Mouse (Mus musculus): ENCODE measurements at regions not wholly inside any gene's neighbourhood (a gene's known extent, or its start where the extent isn't known, plus 50 kb on each side); places are given as distances from the start of the nearest gene placed in this dataset.

DNA sequence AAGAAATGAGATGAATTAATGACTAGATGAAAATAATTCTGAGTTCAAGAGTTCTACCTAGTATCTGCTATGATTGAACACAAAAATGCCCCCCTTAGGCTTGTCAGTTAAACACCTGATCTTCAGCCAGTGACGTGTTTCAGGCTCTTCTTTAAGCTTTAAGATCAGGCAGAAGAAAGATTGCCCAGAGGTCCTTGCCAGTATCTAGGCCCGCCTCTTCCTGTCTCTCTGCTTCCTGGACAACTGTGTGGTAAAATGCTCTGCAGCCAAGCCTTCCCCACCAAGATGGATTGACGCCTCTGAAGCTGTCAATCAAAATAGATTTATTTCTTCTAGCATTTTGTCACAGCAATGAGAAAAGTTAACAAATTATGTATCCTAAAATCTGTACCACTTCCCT is 235.7 kb downstream of the 1500009L16Rik start:
- TF ChIP-seq CEBPB (IDR thresholded peaks at IDR 0.05; ENCODE audit: insufficient read depth, poor library complexity, severe bottlenecking) = no peak
- TF ChIP-seq POLR2A (IDR thresholded peaks at IDR 0.05; ENCODE audit: insufficient read length, low read depth) = no peak
- no peak for TF ChIP-seq MAX (IDR thresholded peaks at IDR 0.05; ENCODE audit: low read depth)
- no peak for TF ChIP-seq MYOG (IDR thresholded peaks at IDR 0.05; ENCODE audit: control insufficient read depth in 1 of 3, insufficient read depth in 1 of 3, insufficient read length in 2 of 3, low read depth in 2 of 3)
- TF ChIP-seq USF1 (IDR thresholded peaks at IDR 0.05; ENCODE audit: low read depth) = no peak
- no peak for TF ChIP-seq E2F4 (IDR thresholded peaks at IDR 0.05; ENCODE audit: insufficient read depth)
- TF ChIP-seq MYOD1 (IDR thresholded peaks at IDR 0.05; ENCODE audit: control insufficient read depth in 1 of 3, insufficient read length in 2 of 3, low read depth in 2 of 3) = no peak
